In genomic region chr16:38341396-38342324, GRCm38 (mm10) we compare ENCODE assay signal across 8 mouse cellular contexts. TPM values are rescaled to one million over a fixed set of nuclear protein-coding genes. Genes with fewer than 3 reads are reported as not detected.
DNase-seq lines count a peak whose midpoint lies in the region; ATAC-seq and TF ChIP-seq lines count a peak whose summit lies in the region.

Gene Maats1 (minus strand): TSS chr16:38342143.

- peak within 1 kb of the TSS; percentile 51 for H3K27ac ChIP-seq in gastrocnemius, adult 2 months
- H3K27ac ChIP-seq in hindbrain, embryonic 15.5 days (replicated peaks), result peak within 1 kb of the TSS; percentile 51; the same call in 1 of the 2 replicates

- peaks cover 13% of the 10 kb centered on the region for H3K4me1 ChIP-seq in hindbrain, embryonic 15.5 days (replicated peaks)

- WGBS in hindbrain, embryonic 15.5 days, result 8% methylated on average over 30 of the region's 30 CpGs

- intact Hi-C loops in gastrocnemius, adult 2 months (cut with DNase I), result no loop called here

- peak within 1 kb of the TSS; percentile 66 for H3K4me3 ChIP-seq in gastrocnemius, adult 2 months
- H3K4me3 ChIP-seq in hindbrain, embryonic 15.5 days, result peak within 1 kb of the TSS; percentile 47

- no peaks in the 10 kb centered on the region for H3K27me3 ChIP-seq in hindbrain, embryonic 15.5 days

- peak; percentile 89 for ATAC-seq in hindbrain, embryonic 15.5 days (ENCODE audit: low FRiP score, low read depth)

- peak within 1 kb of the TSS; percentile 89 for H3K4me2 ChIP-seq in hindbrain, embryonic 15.5 days

- TF ChIP-seq CTCF in gastrocnemius, adult 2 months (IDR thresholded peaks at IDR 0.05), result no peak

- peak; percentile 61 to 63 for DNase-seq in adrenal gland, adult 18-20 months (ENCODE audit: low spot score in 2 of 2)
- DNase-seq in embryo, embryonic 10 days (ENCODE audit: low spot score), result peak; percentile 90
- peak; percentile 85 for DNase-seq in gastrocnemius, adult 2 months
- peak; percentile 75 to 80 for DNase-seq in left cerebral cortex, adult 18-20 months (ENCODE audit: low spot score in 2 of 2)
- DNase-seq in lung, postnatal 25 days (ENCODE audit: low spot score), result peak; percentile 83
- DNase-seq in ovary, postnatal 36 days (ENCODE audit: low spot score), result peak; percentile 79
- peak; percentile 77 for DNase-seq in thymus, postnatal 4 days

- no peaks in the 10 kb centered on the region for H3K36me3 ChIP-seq in hindbrain, embryonic 15.5 days

- no peaks in the 10 kb centered on the region for H3K9me3 ChIP-seq in hindbrain, embryonic 15.5 days

- peak within 1 kb of the TSS; percentile 59 for H3K9ac ChIP-seq in hindbrain, embryonic 15.5 days

RNA-seq across cellular contexts. Expression of gene Maats1, which starts in this region (rescaled TPM):
- total RNA-seq in adrenal gland, adult 18-20 months (2021), result under 1 TPM; 0.22 to 0.30 TPM
- total RNA-seq in gastrocnemius, adult 2 months (2021), result not detected
- polyA plus RNA-seq in hindbrain, embryonic 15.5 days (2015; fragmentation: Nextera tagmentation; extraction: Ambion mirVana), result 1.1 and 1.4 TPM in 2 replicates
- 1 to 10 TPM in 1 of 2 experiments, under 1 TPM in 1; 0.82 to 1.5 TPM for total RNA-seq in left cerebral cortex, adult 18-20 months (2021)

Comparison
In these comparisons a context has a peak if more than half of its experiments do, and no peak if none do; other contexts are left out.
1. Peak in every context shown above with its lines: DNase-seq, ATAC-seq, H3K4me3 ChIP-seq and H3K27ac ChIP-seq.
2. Peak in DNase-seq in adrenal gland, adult 18-20 months; RNA of the gene not detected or under 1 TPM.
3. Peak in DNase-seq, H3K4me3 ChIP-seq and H3K27ac ChIP-seq in gastrocnemius, adult 2 months; RNA of the gene not detected or under 1 TPM.